27 mouse cellular contexts compared by ENCODE assay signal in genomic region chr6:119815426-119815825, GRCm38 (mm10).
"Had no signal": no experiment of that assay in that cellular context is flagged by ENCODE, and none has a peak within 500 bp of the region (broad histone marks: within the 10 kb centered on the region; RNA-seq: fewer than 3 reads in every experiment).

No protein-coding gene starts in this region.

- H3K4me3 ChIP-seq: heart, embryonic 10.5 days; heart, embryonic 12.5 days; heart, embryonic 13.5 days; heart, embryonic 15.5 days; hindbrain, embryonic 10.5 days; hindbrain, embryonic 12.5 days; hindbrain, embryonic 13.5 days; hindbrain, embryonic 15.5 days; intestine, embryonic 15.5 days; kidney, embryonic 15.5 days; layer of hippocampus, adult 2 months; left cerebral cortex, adult 2 months had no signal

- H3K4me1 ChIP-seq: heart, embryonic 10.5 days; heart, embryonic 12.5 days; heart, embryonic 13.5 days; heart, embryonic 15.5 days; hindbrain, embryonic 10.5 days; hindbrain, embryonic 12.5 days; hindbrain, embryonic 13.5 days; hindbrain, embryonic 15.5 days; intestine, embryonic 15.5 days; kidney, embryonic 15.5 days had no signal

- DNase-seq: heart, postnatal 10 days; heart, postnatal 14 days; heart, postnatal 36 days; heart, postnatal 4 days; kidney, adult 11 months; kidney, adult 2 months; kidney, adult 8-10 months; kidney, adult 9 months; kidney, postnatal 10 days; kidney, postnatal 14 days; kidney, postnatal 25 days; kidney, postnatal 36 days; kidney, postnatal 4 days; layer of hippocampus, adult 9-11 months; layer of hippocampus, postnatal 36 days had no signal
